Mouse (Mus musculus): ENCODE measurements around the gene Klhdc10.
"Not testable (repeated sequence)": the region's sequence is repeated elsewhere in the genome, so short reads cannot be mapped to it uniquely, and the experiment has no call there.

The Klhdc10 gene

DNA sequence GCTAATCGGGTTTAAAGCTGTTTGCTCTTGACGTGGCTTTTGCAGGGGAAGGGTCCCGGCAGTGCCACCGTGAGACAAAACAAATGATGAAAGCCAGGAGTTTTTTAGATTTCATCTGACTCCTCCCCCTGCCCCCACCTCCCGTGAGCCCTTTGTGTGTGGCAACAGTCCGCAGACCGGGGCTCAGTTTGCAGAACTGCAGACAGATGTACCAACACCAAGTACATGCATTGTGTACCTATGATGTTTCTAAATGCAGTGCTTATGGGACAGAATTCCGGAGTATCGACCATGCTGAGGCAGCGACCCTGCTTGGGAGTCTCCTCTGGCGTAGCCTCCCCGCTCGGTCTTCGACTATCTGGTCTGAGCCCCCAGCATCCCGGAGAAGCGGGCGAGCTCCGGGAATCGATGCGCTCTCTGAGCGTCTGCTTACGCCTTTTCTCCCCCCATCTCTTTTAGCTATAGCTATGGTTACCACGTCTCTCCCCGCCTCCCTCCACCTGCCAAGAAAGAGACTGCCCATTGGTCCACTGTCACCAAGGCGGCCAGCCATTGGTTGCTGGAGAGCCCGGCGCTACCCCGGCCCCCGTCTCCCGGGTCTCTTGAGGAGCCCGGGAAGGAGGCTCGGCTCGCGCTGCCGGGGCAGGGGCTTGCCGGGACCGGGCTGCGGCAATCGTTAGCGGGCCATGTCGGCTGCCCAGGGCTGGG lies at the start of gene Klhdc10:
TSS of gene Klhdc10 (plus strand) at position 561 of the 708 bp plus-strand sequence.
- peak; percentile 99 for DNase-seq

GRCm38 (mm10) chr6:30352762-30353161 lies 48.9 kb upstream of the Klhdc10 start:
- DNase-seq, result no peak

DNA sequence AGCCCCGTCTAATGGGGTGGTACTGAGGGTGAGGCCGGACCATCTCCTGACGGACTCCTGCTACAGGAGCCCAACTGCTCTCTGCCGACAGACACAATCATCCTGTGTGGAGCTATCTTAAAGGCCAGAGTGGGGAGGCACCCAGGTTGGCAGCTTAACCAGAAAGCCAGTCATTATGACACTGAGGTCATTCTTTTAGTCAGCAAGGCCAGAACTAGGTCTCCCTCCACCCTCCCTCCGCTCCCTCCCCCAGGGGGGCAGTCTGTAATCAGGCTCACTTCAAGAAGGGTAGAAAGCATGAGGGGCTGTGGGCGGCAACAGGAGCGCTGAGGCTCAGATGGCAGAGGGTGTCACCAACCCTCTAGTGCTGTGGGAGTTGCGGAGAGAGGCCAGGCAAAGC lies 48.0 kb upstream of the Klhdc10 start:
- no peak for DNase-seq

GRCm38 (mm10) chr6:30354760-30355159 lies 46.9 kb upstream of the Klhdc10 start:
- no peak for DNase-seq

DNA sequence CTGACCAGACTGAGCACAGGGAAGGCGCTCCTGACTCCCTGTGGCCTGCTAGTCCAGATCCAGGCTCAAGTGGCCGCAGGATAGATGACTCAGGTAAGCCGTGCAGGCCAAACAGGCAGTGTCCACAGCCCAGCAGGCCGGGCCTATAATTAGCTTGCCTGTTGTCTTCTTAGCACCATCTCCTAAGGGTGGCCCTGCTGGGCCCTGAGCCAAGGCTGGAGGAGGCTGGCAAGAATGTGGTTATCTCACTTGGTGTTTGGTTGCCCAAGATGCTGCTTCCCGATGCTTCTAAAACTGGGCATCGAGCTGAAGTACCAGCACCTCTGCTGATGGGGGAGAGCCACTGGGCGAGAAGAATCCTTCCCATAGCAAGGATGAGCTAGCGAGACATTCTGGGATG lies 46.0 kb upstream of the Klhdc10 start:
- peak; percentile 47 for DNase-seq

DNA sequence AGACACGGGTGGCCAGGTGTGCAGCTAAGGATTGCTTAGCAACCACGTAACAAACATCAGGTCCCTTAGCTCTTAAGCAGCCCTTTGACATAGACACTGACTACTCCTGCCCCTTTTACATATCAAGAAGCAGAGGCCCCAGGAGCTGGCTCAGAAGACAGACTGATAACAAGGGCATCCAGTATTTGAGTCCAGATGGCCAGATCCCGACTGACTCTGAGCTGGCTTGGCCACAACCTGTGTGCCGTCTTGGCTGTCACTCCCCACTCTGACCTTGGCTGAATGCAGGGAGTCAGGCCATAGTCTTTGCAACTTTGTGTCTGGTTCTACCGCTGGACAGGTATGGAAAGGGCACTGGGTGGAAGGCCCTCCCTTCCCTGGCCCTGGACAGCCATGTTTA lies 45.5 kb upstream of the Klhdc10 start:
- DNase-seq, result peak; percentile 32

DNA sequence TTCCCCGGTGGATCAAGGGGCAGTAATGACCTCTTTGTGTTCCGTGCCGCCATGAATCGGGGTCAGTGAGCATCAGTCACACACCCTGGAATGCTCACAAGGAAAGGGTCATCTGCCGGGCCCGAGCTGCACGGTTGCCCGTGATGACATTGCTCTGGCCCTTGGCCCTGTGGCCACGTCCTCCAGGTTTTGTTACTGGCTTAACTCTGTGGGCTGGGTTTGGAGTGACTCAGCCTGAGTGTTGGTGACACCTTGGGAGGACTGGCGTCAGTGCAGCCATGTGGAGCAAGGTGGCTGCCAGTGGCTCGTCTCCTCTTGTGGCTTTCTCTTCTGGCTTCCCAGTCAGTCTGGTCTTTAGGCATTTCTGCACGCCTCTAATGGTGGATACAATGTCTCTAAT lies 45.0 kb upstream of the Klhdc10 start:
- peak; percentile 9 for DNase-seq

DNA sequence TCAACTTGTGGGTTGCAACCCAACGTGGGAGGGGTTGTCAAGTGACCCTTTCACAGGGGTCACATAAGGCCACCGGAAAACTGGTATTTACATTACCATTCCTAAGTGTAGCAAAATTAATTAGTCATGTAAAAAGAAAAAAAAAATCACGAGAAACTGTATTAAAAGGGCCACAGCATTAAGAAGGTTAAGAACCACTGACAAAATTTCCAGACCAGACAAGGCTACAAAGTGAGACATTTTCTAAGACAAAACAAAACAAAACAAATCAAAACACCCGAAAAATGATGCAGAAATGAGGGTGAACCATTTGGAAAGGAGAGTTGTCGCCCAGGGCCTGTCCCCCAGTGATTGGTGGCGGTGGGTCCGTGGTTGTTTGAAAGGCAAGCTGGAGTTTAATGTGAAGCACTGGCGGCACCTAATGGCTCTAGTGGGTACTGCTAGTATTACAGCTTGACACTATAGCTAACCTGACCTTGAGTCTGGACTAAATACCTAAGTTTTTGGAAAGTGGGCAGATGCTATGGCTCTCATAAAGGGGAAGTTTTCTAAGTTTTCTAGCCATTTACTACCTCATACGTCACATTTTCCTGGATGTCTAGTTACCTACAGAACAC lies 44.0 kb upstream of the Klhdc10 start:
- DNase-seq, result peak; percentile 69

GRCm38 (mm10) chr6:30359762-30360509 lies 41.7 kb upstream of the Klhdc10 start:
- DNase-seq, result no peak

- no peak for DNase-seq
Measured at GRCm38 (mm10) chr6:30363808-30364207, 37.9 kb upstream of the Klhdc10 start.

- no peak for DNase-seq
Measured at GRCm38 (mm10) chr6:30369291-30369690, 32.4 kb upstream of the Klhdc10 start.

DNA sequence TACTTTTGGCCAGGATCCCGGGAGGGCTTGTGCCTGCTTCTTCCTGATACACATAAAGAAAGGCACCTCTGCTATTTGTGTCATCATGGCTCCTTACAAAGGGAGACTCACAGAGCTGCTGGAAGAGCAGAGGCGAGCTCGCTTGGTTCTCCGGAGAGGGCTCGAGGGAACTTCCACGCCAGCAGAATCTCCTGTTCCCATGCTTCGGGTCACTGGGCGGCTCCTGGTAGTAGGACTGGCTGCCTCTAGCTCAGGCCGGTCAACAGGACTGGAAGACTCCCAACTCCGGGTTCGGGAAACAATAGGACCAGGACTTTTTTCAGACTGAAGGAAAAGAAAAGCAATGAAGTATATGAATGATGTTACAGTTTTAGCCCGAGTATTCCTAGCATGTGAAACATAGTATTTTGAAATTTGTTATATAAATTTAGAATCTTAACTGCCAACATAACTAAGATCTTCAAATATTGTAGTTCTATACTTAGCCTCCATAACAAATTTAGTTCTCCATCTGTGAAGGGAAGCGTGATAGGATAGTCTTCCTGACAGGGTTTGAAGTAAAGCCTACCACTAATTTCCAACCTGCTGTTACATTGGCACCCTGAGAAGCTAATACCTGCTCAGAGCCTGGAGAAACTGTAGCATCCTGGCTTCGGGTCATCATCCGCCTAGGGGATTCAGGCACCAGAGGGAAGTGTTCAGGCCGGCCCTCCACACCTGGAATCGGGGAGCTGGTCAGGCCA lies 28.9 kb upstream of the Klhdc10 start:
- DNase-seq, result no peak

DNA sequence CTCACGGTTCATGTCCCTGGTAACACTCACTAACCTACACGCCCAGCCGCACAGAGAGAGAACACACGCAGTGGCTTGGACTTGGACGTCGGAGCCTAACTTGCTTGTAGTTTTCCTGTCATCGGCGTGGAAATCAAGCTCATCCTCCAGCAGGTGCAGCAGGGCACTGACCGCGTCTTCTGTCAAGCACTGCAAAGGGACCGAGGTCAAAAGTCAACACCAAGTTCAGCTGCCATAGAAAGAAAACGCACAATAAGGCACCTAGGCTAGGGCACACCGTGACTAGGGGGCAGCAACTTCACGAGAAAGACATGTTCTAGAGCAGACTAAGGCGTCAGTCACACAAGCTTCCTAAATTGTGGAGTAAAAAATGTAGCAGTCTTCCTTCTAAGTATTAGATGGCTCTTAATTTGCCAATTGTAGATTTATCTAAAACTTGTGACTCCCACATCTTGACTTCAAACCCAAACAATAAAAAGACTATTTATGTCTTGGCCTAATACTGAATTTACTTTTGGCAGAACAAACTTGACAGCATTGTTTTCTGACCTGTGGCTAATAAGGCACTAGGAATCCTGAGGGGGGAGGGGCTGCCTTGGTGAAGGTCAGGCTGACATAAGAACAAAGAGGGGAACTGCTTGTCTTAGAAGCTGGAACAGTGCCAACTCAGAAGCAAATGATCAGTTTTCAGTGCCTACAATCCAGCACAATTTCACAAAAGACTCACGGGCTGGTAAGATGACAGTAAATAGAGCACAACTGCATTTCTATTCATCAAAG lies 26.7 kb upstream of the Klhdc10 start:
- DNase-seq, result no peak

GRCm38 (mm10) chr6:30375791-30376190 lies 25.9 kb upstream of the Klhdc10 start:
- peak; percentile 22 for DNase-seq

GRCm38 (mm10) chr6:30381116-30381515 lies 20.6 kb upstream of the Klhdc10 start:
- no peak for DNase-seq

GRCm38 (mm10) chr6:30390271-30390670 lies 11.4 kb upstream of the Klhdc10 start:
- DNase-seq, result not testable (repeated sequence)

- peak; percentile 63 for DNase-seq
Measured at GRCm38 (mm10) chr6:30390714-30391697, 10.7 kb upstream of the Klhdc10 start, which contains the start of gene Zc3hc1. Gene Zc3hc1 (minus strand): TSS chr6:30391028.

DNA sequence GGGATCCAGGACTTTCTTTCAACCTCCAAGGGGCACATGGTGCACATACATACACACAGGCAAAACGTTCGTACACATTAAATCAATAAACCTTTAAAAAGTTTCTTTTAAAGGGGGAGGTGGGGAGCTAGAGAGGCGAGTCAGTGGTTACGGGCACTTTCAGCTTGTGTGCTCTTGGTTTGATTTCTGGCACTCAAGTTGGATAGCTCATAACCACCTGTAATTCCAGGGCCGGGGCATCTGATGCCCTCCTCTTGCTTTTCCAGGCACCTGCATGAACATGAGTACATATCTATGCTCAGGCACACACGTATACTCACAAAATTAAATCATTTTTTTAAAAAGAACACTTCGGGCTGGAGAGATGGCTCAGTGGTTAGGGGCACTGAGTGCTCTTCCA lies 9.7 kb upstream of the Klhdc10 start:
- no peak for DNase-seq

DNA sequence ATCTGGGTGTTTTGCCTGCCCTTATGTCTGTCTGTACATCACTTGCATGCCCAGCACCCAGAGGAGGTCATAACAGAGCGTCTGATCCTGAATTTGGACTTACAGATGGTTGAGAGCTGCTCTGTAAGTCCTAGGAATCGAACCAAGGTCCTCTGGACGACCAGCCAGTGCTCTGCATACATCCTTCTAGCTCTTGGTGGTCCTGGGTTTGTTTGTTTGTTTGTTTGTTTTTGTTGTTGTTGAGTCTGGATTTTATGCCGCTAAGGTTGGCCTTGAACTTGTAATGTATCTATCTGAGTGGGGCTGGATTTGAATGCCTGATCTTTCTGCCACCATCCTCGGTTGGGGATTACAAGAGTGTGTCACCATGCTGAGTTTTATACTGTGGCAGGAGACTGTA lies 1.5 kb upstream of the Klhdc10 start:
- no peak for DNase-seq

GRCm38 (mm10) chr6:30400716-30401115 lies 952 bp upstream of the Klhdc10 start:
- DNase-seq, result no peak

- DNase-seq, result no peak
Measured at GRCm38 (mm10) chr6:30402091-30402491, 423 bp downstream of the Klhdc10 start.

All from cerebellum, adult 11 months (tissue).